Mouse (Mus musculus): ENCODE results near the gene Lhx2. TPM values are rescaled to one million over a fixed set of nuclear protein-coding genes. Genes with fewer than 3 reads are reported as not detected.

Lhx2 gene
- polyA plus RNA-seq, 1 experiment = 0.70 TPM

- no peak overlapping the region for H3K4me3 ChIP-seq (replicated peaks; ENCODE audit: control insufficient read depth, low read depth, low read length)
- 18% methylated on average over 4 of the region's 4 CpGs for WGBS
- no peak overlapping the region for H3K27ac ChIP-seq (ENCODE audit: control insufficient read depth, insufficient read depth, low read depth, low read length, poor library complexity)
- H3K4me1 ChIP-seq (ENCODE audit: control insufficient read depth, insufficient read depth, low read length) = no peaks in the 10 kb centered on the region
- TF ChIP-seq CTCF (IDR thresholded peaks at IDR 0.05; ENCODE audit: control insufficient read depth, insufficient read depth, low read length) (no peak), POLR2A (IDR thresholded peaks at IDR 0.05; ENCODE audit: borderline replicate concordance, control insufficient read depth, low read depth, low read length) (no peak)
Observed at GRCm38 (mm10) chr2:38417970-38418369, 78.9 kb downstream of the Lhx2 start.

Other genes starting within 250 kb of the Lhx2 start
- 11.1 and 22.9 TPM in 2 replicates for gene Dennd1a, start 51.9 kb upstream of the Lhx2 start, polyA plus RNA-seq (2011; ENCODE audit: insufficient read depth, insufficient read length, low replicate concordance, missing spikeins)
- 1.7 and 6.0 TPM in 2 replicates for gene Nek6, start 172.4 kb downstream of the Lhx2 start, polyA plus RNA-seq (2011; ENCODE audit: insufficient read depth, insufficient read length, low replicate concordance, missing spikeins)